Mouse (Mus musculus): ENCODE measurements around the gene Pcp4l1. TPM values are rescaled to one million over a fixed set of nuclear protein-coding genes. Genes with fewer than 3 reads are reported as not detected.
"Not testable (repeated sequence)": the region's sequence is repeated elsewhere in the genome, so short reads cannot be mapped to it uniquely, and the experiment has no call there.

Gene Pcp4l1
- polyA plus RNA-seq, 3 experiments from 2014 or later, result not detected

DNA sequence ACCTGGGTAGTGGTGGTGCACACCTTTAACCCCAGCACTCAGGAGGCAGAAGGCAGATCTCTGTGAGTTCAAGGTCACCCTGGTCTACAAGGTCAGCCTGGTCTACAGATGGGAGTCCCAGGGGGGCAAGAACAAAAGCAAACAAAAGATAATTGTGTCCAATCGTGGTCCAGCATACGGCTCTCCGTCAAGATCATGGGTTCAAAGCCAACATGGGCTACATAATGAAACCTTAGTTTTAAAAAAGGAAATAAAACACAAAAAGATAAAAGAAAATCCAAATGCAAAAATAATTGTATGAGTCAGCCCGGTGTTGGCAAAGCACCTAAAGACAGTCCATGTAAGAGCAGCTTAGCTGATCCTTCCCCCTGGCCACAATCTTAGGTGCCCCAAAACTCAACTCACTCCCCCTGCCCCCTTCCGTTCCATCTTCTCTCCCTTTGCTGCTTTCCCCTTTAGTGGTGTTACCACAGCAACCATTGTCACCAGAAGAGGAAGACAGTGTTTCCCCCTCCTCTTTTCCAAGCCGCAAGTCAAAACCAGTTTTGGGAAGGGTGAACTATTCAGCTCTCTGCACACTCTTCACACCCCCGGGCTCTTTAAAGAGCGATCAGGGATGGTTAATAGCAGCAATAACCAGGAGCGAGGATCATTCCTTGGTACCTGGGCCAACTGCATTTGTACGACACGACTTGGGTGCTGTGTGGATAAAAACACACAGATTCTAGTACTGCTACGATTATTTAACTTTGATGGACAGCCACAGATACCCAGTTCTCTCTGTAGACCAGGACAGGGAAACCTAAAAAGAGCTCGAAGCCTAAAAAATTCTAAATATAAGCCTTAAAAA is 8.0 kb downstream of the Pcp4l1 start:
- ATAC-seq, result no peak

DNA sequence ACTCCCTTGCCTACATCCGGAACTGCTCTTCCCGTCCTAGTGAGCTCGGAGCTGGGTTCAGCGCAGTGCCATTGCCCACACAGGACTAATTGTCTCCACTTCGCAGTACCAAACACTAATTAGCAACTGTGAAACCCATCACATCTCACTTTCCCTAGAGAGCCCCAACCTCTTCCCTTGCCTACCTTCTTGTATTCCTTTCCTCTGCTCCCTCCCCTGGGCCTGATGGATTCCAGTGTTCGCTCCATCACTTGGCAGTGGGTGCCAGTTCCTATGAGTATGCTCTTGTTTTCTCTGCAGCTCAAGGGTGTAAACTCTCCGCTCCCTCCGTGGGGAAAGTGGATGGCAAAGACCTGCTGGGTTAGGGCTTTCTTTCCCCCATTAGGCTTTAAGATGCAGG is 10.4 kb downstream of the Pcp4l1 start:
- no peak for ATAC-seq

- ATAC-seq, result peak; percentile 89
Observed at GRCm38 (mm10) chr1:171184314-171184713, 11.8 kb downstream of the Pcp4l1 start.

DNA sequence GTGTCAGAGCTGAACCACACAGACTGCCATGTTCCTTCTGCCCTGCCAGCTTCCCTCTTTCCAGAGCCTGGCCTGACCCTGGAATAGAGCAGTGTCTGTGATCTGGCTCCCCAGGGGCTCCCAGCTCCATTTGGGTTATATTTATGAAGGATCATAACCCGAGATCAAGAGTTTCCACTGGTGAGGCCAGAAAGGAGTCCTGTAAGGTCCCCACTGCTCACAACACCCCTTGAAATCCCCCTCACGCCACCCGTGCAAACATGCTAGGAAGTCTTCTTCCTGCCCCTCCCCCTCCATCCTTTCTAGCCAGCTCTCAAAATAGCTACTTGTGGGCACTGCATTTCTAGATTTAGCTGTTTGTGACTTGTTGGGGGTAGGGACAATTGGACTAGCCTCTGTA is 12.4 kb downstream of the Pcp4l1 start:
- ATAC-seq, result no peak

DNA sequence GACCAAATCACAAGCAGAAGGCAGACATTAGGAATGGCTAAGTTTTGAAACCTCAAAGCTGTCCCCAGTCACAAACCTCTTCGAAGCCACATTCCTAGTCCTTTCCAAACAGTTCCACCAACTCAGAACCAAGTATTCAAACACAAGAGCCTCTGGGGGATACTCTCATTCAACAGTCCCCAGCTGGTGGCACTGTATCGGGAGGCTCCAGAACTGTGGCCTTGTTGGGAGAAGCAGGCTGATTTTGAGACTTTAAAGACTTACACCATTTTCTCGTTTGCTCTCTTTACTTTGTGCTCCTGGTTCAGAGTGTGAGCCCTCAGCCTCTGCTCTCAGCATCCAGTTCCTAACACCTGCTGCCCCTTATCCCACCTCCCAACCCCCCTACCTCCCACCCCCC is 13.0 kb downstream of the Pcp4l1 start:
- ATAC-seq, result no peak

DNA sequence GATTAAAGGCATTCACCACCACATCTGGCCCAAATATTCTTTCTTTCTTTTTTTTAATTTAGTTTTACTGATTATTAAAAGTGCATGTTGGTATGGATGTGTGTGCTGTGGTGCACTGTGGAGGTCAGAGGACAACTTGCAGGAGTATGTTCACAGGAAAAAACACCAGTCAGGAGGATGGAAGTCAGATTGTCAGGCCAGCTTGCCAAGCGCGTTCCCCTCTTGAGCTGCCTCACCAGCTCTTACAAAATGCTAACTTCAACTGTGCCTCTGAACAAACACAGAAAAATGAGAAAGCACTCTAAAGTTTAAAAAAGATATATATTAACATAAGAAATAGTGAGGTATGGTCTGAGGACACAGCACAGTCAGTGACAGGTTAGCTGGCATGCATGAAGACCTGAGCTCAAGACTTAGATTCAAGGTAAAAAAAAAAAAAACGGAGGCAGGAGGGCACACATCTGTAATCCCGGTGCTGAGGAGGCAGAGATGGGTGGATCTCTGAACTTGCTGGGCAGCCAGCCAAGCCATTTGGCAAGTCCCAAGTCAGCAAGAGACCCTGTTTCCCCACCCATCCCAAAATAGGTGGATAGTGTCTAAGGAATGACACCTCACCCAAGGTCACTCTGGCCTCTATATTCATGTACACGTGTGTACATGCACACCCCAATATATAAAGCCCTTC is 16.4 kb downstream of the Pcp4l1 start:
- no peak for ATAC-seq

DNA sequence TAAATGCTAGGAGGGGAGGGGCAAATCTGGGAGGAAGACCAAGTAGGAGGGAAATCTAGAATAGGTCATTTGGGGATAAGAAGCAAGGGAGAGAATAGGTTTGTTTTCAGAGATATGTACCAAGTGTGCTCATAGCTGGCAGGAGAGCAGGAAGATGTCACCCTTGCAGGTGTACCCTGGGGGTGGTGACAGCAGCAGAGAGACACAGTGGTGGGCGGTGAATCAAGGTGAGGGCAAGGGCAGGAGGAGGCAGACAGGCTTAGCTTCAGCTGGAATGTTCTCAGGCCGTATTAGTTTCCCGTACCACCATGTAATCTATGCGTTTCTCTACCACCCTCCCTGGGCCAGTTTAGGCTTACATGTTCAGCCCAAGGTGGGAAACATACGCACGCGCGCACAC is 23.3 kb downstream of the Pcp4l1 start:
- ATAC-seq, result no peak

DNA sequence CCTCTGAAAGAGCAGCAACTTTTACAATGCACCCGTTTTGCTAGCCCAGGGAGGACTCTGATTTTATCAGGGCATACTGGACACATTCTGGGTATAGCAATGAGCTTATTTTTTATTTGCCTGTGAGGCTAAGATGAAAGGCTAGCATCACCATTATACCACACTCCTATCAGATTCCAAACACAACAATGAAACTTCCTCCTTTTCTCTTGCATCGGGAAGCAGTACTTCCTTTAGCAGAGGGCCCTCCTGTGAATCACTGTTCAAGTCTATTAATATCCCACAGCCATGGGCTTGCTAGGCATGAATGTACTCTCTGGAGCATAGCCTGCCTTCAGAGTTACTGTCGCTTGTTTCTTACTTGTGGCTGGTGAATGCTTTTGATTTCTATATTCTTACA is 24.9 kb downstream of the Pcp4l1 start:
- ATAC-seq, result no peak

DNA sequence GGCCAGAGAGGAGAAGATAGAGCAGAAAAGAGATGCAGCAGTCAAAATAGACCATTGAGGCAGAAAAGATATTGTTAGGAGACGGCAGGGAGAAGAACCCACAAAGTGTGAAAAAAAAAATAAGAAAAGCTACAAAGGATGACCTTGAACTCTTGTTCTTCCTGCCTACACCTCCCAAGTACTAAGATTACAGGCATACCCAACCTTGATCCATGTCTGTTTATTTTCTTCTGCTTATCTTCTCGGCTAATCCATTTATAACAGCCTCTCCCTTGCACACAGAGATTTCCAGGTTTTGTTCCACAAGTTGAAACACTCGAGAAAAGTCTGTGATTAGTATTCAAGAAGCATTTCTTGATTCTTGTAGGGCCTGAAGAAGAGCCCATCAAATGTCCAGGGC is 26.2 kb downstream of the Pcp4l1 start:
- no peak for ATAC-seq

- no peak for ATAC-seq
Observed at GRCm38 (mm10) chr1:171168906-171169305, 27.2 kb downstream of the Pcp4l1 start.

GRCm38 (mm10) chr1:171165629-171166345 is 30.3 kb downstream of the Pcp4l1 start:
- no peak for ATAC-seq

DNA sequence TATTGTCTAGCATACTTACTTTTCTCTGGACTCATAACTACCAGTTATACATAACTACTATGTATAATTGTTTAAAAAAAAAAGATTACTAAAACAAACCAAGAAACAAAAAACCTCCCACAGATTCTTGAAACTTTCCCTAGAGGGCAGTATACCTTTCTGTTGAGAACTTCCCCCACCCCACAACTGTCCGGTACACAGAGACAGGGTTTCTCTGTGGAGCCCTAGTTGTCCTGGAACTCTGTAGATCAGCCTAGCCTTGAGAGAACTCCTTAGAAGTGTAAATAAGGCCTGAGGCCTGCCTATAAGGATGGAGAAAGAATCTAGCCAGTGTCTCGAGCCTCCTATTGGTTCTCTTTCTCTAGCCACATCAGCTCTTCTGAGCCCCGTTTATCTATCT is 31.8 kb downstream of the Pcp4l1 start:
- ATAC-seq, result no peak

GRCm38 (mm10) chr1:171162526-171162925 is 33.5 kb downstream of the Pcp4l1 start:
- no peak for ATAC-seq

DNA sequence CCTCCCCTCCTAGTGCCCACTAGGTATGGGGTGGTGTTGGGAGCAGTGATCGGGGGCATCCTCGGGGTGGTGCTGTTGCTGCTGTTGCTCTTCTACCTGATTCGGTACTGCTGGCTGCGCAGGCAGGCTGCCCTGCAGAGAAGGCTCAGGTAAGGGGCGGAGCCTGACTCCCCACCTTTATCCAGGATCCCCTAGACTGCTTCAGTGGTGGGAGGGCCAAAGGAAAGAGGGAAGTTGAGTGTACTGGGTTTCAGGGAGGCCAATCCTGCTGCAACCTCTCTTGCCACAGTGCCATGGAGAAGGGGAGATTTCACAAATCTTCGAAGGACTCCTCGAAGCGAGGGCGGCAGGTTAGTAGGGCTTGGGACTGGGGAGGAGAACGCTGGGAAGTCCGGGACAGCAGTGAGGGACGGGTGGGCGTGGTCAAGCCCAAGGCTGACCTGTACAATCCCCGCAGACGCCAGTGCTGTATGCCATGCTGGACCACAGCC is 36.5 kb downstream of the Pcp4l1 start:
- ATAC-seq, result no peak

- ATAC-seq, result no peak
Observed at GRCm38 (mm10) chr1:171157965-171158364, 38.1 kb downstream of the Pcp4l1 start.

DNA sequence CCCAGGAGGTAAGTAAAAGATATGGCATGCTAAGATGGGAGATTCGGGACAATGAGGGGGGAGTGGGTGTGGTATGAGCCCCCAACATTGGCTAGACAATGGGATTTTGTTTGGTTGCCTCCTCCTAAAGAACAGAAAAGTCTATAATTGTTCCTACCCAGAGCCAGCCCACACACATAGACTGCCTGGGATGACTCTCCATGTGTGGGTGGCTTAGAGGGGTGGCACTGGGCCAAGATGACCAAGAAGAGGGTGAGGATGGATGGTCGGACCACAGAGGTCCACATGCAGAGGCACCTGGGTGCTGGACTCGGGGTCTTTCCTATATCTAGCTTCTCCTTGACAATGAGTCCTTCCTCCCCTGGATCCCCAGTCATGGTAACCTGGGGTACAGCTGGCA is 39.4 kb downstream of the Pcp4l1 start:
- no peak for ATAC-seq

DNA sequence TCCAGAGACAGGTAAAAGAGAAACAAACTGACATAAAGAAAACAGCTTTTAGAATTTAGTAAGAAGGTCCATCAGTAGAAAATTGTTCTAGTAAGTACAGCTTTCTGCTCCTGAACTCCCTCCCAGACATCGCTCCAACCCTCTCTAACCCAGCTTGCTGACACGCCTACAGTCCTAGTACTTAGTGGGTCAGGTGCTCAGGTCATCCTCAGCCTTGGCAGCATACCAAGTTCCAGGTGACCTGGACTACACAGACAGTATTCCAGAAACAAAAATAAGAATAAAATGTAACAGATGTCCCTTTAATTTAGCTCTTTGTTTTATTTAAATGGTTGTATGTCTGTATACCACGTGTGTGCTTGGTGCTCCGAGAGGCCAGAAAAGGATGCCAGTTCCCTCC is 44.1 kb downstream of the Pcp4l1 start:
- ATAC-seq, result no peak

DNA sequence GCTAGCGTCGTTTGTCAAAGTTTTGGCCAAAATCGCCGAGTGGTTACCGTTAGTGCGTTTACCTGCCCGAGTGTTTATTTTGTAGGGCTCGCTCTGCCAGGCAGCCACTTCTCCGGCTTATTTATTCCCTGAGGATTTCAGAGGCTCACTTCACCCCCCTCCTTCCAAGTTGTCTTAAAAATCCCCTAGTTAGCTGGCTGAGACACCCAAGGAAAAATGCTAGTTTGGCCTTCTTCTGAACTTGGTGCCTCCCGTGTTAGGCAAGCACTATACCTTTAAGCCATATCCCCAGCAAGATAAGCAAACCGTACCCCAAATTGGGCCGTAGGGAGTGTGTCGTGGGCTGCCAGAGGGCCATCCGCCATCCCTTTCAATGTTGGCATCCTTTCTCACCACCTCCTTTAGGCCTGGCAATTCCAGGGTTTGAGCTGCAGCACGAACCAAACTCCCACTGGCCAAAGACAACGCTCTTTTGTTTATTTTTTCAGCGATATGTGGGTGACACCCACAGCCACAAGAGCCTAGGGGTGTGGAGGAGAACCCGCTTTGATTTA is 45.2 kb downstream of the Pcp4l1 start:
- ATAC-seq, result peak; percentile 36

- peak; percentile 100 for ATAC-seq
Observed at GRCm38 (mm10) chr1:171149974-171150760, 45.9 kb downstream of the Pcp4l1 start, which contains the start of the genes Sdhc and Mpz. Gene Sdhc, minus strand, starts transcription at chr1:171150603. Gene Mpz, plus strand, starts transcription at chr1:171150711.

GRCm38 (mm10) chr1:171142981-171143380 is 53.1 kb downstream of the Pcp4l1 start:
- ATAC-seq, result not testable (repeated sequence)

- not testable (repeated sequence) for ATAC-seq
Observed at GRCm38 (mm10) chr1:171137486-171138155, 58.4 kb downstream of the Pcp4l1 start.
